Mouse (Mus musculus): Measurements from ENCODE around the gene Tmem174. TPM values are rescaled to one million over a fixed set of nuclear protein-coding genes. Genes with fewer than 3 reads are reported as not detected.
A peak's percentile ranks its signal among the peaks of the same experiment; 100 is the strongest.

The Tmem174 gene
- total RNA-seq, 2 experiments from 2014 or later, result not detected

- DNase-seq (ENCODE audit: low spot score in 2 of 2), result peak in 1 of 2 experiments; percentile 28
These were observed 3.3 kb downstream of the Tmem174 start for GRCm38 (mm10) chr13:98633641-98634484.

GRCm38 (mm10) chr13:98632306-98632942, 4.8 kb downstream of the Tmem174 start:
- DNase-seq (ENCODE audit: low spot score in 2 of 2), result no peak

- DNase-seq (ENCODE audit: low spot score in 2 of 2), result no peak
These were observed 5.9 kb downstream of the Tmem174 start for GRCm38 (mm10) chr13:98631105-98631838.

GRCm38 (mm10) chr13:98626736-98627135, 10.5 kb downstream of the Tmem174 start:
- DNase-seq (ENCODE audit: low spot score in 2 of 2), result no peak

DNA sequence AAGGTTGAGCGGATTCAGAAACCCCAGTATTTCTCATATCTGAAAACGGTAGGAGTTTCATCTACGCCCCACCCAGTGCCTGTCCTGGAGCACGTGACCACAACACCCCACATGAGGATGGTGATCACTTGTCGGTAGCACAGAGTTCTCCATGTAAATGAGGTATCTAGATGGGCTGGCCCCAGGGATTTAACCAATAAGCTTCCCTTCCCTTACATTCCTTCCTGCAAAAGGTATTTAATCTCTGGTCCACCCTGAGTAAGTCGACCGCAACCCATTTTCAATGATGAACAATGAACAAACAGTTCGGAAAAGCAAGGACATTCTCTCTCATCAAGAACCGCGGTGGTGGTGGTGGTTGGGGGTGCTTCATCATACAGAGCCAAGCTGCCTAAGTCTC, 12.7 kb downstream of the Tmem174 start:
- no peak for DNase-seq (ENCODE audit: low spot score in 2 of 2)

- no peak for DNase-seq (ENCODE audit: low spot score in 2 of 2)
These were observed 14.2 kb downstream of the Tmem174 start for GRCm38 (mm10) chr13:98622881-98623549.

DNA sequence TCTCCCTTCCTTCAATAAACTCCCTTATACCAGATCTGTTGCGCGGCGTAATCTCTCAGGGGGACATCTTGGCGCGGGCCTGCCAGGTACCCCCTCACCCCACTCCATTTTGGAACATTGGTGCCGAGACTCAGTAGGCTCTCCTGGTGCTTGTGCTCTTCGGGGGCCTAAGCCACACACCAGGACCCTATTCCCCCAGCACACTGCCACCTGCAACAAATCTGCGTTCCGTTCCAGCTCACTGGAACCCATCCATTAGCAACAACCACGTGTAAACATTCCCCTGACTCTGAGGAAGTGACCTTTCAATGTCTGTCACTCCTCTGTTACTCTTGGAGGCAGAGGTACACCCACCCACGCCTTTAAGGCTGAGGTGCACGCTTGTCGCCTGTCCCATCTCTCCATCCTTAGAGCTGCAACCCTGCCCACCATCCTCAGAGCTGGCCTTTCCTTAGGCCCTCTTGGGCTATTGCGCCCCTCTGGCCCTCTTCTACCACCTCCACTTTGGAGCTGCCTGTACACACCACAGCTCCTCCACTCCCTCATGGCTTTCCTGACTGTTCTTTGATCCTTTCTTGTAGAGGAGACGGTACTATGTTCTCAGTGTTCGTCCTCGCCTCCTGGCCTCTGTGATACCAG, 19.7 kb downstream of the Tmem174 start:
- DNase-seq (ENCODE audit: low spot score in 2 of 2), result no peak

DNA sequence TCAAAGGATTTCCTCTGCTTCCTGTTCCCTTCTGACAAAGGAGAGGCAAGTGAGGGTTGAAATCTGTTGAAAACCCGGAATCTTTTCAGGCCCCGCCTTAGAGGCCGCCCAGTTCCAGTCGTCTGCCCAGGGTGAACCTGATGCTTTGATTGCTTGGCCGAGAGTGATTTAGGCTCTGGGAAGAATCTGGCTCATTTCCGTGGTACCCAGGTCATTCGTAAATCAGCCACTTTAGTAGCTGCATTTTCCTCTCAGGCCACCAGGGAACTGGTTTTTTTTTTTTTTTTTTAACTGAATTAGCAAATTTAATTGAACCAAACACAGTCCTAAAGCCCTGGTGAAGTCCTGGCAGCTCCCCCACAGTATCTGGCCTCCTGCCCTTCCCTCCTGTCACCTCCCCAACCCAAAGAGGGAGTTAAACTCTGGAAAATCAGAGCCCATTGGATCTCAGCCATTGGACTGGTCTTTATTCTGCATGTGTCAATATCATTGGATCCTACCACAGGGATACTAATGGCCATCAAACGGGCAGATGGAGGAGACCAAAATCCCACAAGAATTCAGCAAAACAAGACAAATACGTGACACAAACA, 29.2 kb downstream of the Tmem174 start:
- no peak for DNase-seq (ENCODE audit: low spot score in 2 of 2)

GRCm38 (mm10) chr13:98603799-98604198, 33.4 kb downstream of the Tmem174 start:
- DNase-seq (ENCODE audit: low spot score in 2 of 2), result no peak

- no peak for DNase-seq (ENCODE audit: low spot score in 2 of 2)
These were observed 40.5 kb downstream of the Tmem174 start for GRCm38 (mm10) chr13:98596746-98597145.

- no peak for DNase-seq (ENCODE audit: low spot score in 2 of 2)
These were observed 42.5 kb downstream of the Tmem174 start for GRCm38 (mm10) chr13:98594726-98595141.

GRCm38 (mm10) chr13:98593938-98594539, 43.2 kb downstream of the Tmem174 start:
- DNase-seq (ENCODE audit: low spot score in 2 of 2), result no peak

- DNase-seq (ENCODE audit: low spot score in 2 of 2), result no peak
These were observed 45.8 kb downstream of the Tmem174 start for GRCm38 (mm10) chr13:98591406-98591805.

GRCm38 (mm10) chr13:98590693-98591389, 46.4 kb downstream of the Tmem174 start:
- no peak for DNase-seq (ENCODE audit: low spot score in 2 of 2)

DNA sequence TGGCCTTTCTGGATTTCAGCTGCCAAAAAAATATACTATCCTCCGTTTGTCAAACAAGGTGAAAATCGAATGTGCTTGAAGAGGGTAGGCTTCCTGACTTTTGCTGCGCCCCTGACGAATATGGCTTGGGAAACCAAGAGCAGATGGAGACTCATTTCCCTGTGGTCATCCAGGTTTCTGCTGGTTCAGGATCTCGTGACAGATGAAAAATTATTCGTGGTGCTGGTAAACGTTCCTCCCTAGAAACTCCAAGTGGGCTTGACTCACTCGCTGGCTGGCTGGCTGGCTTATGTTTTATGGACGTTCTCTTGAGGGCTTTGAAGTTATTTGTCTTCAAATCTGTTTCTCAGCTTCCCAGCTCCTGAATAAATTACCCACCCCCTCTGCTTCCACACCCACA, 47.6 kb downstream of the Tmem174 start:
- DNase-seq (ENCODE audit: low spot score in 2 of 2), result no peak

- DNase-seq (ENCODE audit: low spot score in 2 of 2), result peak; percentile 65 to 68
These were observed 48.2 kb downstream of the Tmem174 start for GRCm38 (mm10) chr13:98588951-98589501.

DNA sequence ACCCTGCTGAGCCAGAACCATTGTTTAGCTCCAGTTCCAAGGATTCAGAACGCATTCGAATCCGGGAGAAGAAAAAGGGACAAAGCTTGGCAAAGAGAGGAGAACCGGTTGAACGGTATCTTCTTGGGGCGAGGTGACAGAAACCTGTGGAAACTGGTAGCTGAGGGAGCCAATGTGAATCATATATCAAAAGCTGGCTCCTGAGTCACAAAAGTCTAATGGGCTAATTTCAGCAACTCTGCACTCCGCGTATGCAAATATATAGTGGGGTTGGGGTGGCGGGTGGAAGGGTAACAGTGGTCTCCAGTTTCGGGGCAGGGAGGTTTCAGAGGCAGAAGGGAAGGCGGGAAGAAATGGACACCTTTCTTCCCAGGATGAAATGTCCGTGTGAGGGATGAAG, 48.7 kb downstream of the Tmem174 start:
- no peak for DNase-seq (ENCODE audit: low spot score in 2 of 2)

DNA sequence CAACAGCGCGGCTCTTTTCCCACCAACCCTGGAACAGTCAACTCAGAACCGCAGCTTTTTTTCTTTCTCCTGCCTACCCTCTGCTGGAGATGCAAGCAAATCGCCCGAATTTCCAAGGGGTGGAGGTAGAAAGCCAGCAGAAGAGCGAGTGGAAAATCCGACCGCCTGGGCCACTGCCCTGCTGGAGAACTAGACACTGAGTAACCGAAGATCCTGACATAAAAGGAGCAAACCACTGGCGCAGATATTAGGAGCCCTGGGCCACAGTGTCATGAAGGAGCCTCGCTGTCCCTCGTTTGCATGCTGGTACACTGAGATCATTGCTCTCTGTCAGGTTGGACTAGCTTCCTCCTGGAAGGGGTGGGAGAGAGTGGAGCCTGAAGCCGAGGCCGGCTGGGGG, 49.6 kb downstream of the Tmem174 start:
- peak in 1 of 2 experiments; percentile 20 for DNase-seq (ENCODE audit: low spot score in 2 of 2)

Measured in layer of hippocampus, postnatal 14 days (tissue).